Mouse (Mus musculus): ENCODE results near the gene Kcnh1. TPM values are rescaled to one million over a fixed set of nuclear protein-coding genes. Genes with fewer than 3 reads are reported as not detected.

Kcnh1 gene
- polyA plus RNA-seq, 1 experiment from 2014 or later = not detected

DNA sequence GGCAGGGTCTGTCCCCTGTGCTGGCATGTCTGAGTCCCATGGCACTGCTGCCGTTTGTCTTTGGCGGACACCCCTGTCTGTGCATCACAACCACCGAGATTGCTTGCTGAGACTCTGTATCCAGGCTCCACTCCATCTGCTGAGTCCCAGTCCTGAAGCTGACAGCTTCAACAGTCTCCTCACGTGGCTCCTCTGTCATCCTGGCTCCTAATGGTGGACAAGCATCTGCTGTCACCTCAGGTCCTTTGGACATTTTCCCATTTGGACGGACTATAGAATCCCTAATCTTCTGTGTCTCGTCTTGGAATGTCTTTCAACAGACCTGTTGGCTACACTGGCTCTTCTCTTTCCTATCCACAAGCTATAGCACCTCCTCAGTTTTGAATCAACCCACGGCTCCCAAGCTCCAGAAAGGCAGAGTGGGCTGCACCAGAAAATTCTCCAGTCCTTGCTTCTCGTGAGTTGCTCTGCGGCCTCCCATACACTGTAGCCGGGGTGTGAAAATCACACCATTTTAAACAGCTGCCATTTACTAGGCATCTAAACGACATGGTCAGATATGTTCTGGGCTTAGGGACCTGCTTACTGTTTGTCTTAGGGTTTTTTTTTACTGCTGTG is 104.8 kb downstream of the Kcnh1 start:
- TF ChIP-seq CTCF (IDR thresholded peaks at IDR 0.05; ENCODE audit: low read depth) = no peak
- TF ChIP-seq EP300 (IDR thresholded peaks at IDR 0.05; ENCODE audit: low read depth) = no peak
- DNase-seq (no peak), ATAC-seq (no peak)
- no peaks in the 10 kb centered on the region for H3K27me3 ChIP-seq (ENCODE audit: insufficient read depth, low read length)
- H3K4me2 ChIP-seq (ENCODE audit: low read depth, low read length) = no peak overlapping the region
- WGBS (ENCODE audit: insufficient replicate concordance) = 73% methylated on average over 11 of the region's 11 CpGs
- H3K9ac ChIP-seq (replicated peaks) = no peak overlapping the region
- H3K27ac ChIP-seq (ENCODE audit: low read depth) = no peak overlapping the region
- H3K36me3 ChIP-seq (replicated peaks; ENCODE audit: insufficient read depth, low read length) = no peaks in the 10 kb centered on the region
- no peak overlapping the region for H3K4me3 ChIP-seq (ENCODE audit: low read depth, low read length)
- H3K4me1 ChIP-seq (ENCODE audit: insufficient read depth) = no peaks in the 10 kb centered on the region
- H3K9me3 ChIP-seq (ENCODE audit: low read length) = no peaks in the 10 kb centered on the region

GRCm38 (mm10) chr1:192295902-192296301 is 105.3 kb downstream of the Kcnh1 start:
- no peak for TF ChIP-seq EP300 (IDR thresholded peaks at IDR 0.05; ENCODE audit: low read depth)
- no peak for TF ChIP-seq CTCF (IDR thresholded peaks at IDR 0.05; ENCODE audit: low read depth)
- H3K4me3 ChIP-seq (ENCODE audit: low read depth, low read length) = no peak overlapping the region
- no peaks in the 10 kb centered on the region for H3K4me1 ChIP-seq (ENCODE audit: insufficient read depth)
- no peaks in the 10 kb centered on the region for H3K27me3 ChIP-seq (ENCODE audit: insufficient read depth, low read length)
- ATAC-seq = no peak
- no peak for DNase-seq
- no peak overlapping the region for H3K4me2 ChIP-seq (ENCODE audit: low read depth, low read length)
- no peaks in the 10 kb centered on the region for H3K36me3 ChIP-seq (replicated peaks; ENCODE audit: insufficient read depth, low read length)
- H3K9ac ChIP-seq (replicated peaks) = no peak overlapping the region
- H3K27ac ChIP-seq (ENCODE audit: low read depth) = no peak overlapping the region
- H3K9me3 ChIP-seq (ENCODE audit: low read length) = no peaks in the 10 kb centered on the region

GRCm38 (mm10) chr1:192297481-192298128 is 107.0 kb downstream of the Kcnh1 start:
- Histone ChIP-seq H3K4me2 (ENCODE audit: low read depth, low read length) (no peak overlapping the region), H3K9ac (replicated peaks) (no peak overlapping the region), H3K4me1 (ENCODE audit: insufficient read depth) (no peaks in the 10 kb centered on the region), H3K27ac (ENCODE audit: low read depth) (no peak overlapping the region), H3K4me3 (ENCODE audit: low read depth, low read length) (no peak overlapping the region), H3K9me3 (ENCODE audit: low read length) (no peaks in the 10 kb centered on the region), H3K36me3 (replicated peaks; ENCODE audit: insufficient read depth, low read length) (no peaks in the 10 kb centered on the region), H3K27me3 (ENCODE audit: insufficient read depth, low read length) (no peaks in the 10 kb centered on the region)
- no peak for ATAC-seq
- no peak for DNase-seq
- TF ChIP-seq CTCF (IDR thresholded peaks at IDR 0.05; ENCODE audit: low read depth) = no peak
- no peak for TF ChIP-seq EP300 (IDR thresholded peaks at IDR 0.05; ENCODE audit: low read depth)
- 60% methylated on average over 5 of the region's 5 CpGs for WGBS (ENCODE audit: insufficient replicate concordance)

DNA sequence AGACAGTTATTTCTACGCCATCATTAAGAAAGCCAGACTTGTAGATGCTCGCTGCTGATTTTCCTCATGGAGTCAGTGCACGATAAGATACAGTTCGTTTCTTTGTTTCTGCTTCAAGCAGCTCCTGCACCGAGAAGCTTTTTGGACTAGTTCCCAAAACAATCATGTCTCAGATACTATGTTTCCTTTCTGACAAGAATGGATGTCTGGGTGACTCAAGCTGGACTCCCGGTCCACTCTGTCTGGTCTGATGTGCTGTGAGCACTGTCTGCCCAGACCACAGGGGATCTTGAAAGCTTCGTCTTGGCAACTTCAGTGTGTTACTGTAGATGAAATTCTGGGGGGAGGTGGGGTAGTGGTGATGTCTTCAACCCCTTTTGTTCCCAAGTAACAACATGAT is 109.8 kb downstream of the Kcnh1 start:
- TF ChIP-seq EP300 (IDR thresholded peaks at IDR 0.05; ENCODE audit: low read depth) (no peak), CTCF (IDR thresholded peaks at IDR 0.05; ENCODE audit: low read depth) (no peak)
- H3K9me3 ChIP-seq (ENCODE audit: low read length) = no peaks in the 10 kb centered on the region
- no peak overlapping the region for H3K4me2 ChIP-seq (ENCODE audit: low read depth, low read length)
- WGBS (ENCODE audit: insufficient replicate concordance) = 77% methylated on average over 7 of the region's 7 CpGs
- no peaks in the 10 kb centered on the region for H3K4me1 ChIP-seq (ENCODE audit: insufficient read depth)
- no peak overlapping the region for H3K4me3 ChIP-seq (ENCODE audit: low read depth, low read length)
- no peak for ATAC-seq
- H3K9ac ChIP-seq (replicated peaks) = no peak overlapping the region
- no peak for DNase-seq
- H3K27ac ChIP-seq (ENCODE audit: low read depth) = no peak overlapping the region
- H3K27me3 ChIP-seq (ENCODE audit: insufficient read depth, low read length) = no peaks in the 10 kb centered on the region
- H3K36me3 ChIP-seq (replicated peaks; ENCODE audit: insufficient read depth, low read length) = no peaks in the 10 kb centered on the region

DNA sequence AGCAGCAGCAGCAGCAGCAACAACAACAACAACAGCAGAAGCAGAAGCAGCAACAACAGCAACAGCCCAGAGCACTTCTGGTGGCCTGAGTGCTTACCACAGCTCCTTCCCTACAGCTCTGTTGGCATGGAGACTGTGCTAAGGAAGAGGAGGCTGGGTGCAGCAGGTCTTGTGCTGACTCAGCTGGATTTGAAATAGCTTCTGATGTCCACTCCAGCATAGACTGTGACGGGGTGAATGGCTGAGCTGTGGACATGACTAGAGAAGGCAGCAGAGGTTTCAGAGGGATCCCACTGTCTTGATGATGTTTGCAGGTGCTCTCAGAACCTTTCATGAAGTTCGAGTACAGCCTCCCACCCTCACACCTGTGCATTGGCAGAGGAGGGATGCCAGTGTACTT is 113.0 kb downstream of the Kcnh1 start:
- Histone ChIP-seq H3K4me2 (ENCODE audit: low read depth, low read length) (no peak overlapping the region), H3K27ac (ENCODE audit: low read depth) (no peak overlapping the region), H3K9ac (replicated peaks) (no peak overlapping the region), H3K36me3 (replicated peaks; ENCODE audit: insufficient read depth, low read length) (no peaks in the 10 kb centered on the region), H3K4me1 (ENCODE audit: insufficient read depth) (no peaks in the 10 kb centered on the region), H3K4me3 (ENCODE audit: low read depth, low read length) (no peak overlapping the region), H3K9me3 (ENCODE audit: low read length) (no peaks in the 10 kb centered on the region), H3K27me3 (ENCODE audit: insufficient read depth, low read length) (no peaks in the 10 kb centered on the region)
- 60% methylated on average over 2 of the region's 2 CpGs for WGBS (ENCODE audit: insufficient replicate concordance)
- TF ChIP-seq CTCF (IDR thresholded peaks at IDR 0.05; ENCODE audit: low read depth) = no peak
- TF ChIP-seq EP300 (IDR thresholded peaks at IDR 0.05; ENCODE audit: low read depth) = no peak
- ATAC-seq (no peak), DNase-seq (no peak)

DNA sequence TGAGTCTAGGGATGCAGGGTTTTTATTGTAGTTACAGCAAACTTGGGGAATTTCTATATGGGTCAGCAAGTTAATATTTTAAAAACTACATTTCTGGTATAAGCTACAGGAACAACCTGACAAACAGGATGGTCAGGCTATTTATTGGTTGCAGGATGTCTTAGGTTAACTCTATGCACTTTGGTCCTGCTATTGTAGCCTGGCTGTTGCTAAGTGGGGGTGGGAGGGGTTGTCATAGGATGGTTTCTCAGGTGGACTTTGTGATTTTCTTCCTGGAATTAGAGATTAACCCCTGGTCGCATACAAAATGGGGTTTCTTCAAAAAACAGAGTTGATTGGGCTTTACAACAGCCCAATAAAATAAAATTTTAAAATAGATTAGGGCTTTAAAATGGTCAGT is 114.6 kb downstream of the Kcnh1 start:
- DNase-seq (no peak), ATAC-seq (no peak)
- no peaks in the 10 kb centered on the region for H3K4me1 ChIP-seq (ENCODE audit: insufficient read depth)
- WGBS (ENCODE audit: insufficient replicate concordance) = 60% methylated on average over 1 of the region's 1 CpGs
- H3K27ac ChIP-seq (ENCODE audit: low read depth) = no peak overlapping the region
- H3K4me2 ChIP-seq (ENCODE audit: low read depth, low read length) = no peak overlapping the region
- no peaks in the 10 kb centered on the region for H3K27me3 ChIP-seq (ENCODE audit: insufficient read depth, low read length)
- TF ChIP-seq CTCF (IDR thresholded peaks at IDR 0.05; ENCODE audit: low read depth) = no peak
- TF ChIP-seq EP300 (IDR thresholded peaks at IDR 0.05; ENCODE audit: low read depth) = no peak
- H3K9me3 ChIP-seq (ENCODE audit: low read length) = no peaks in the 10 kb centered on the region
- H3K9ac ChIP-seq (replicated peaks) = no peak overlapping the region
- no peaks in the 10 kb centered on the region for H3K36me3 ChIP-seq (replicated peaks; ENCODE audit: insufficient read depth, low read length)
- no peak overlapping the region for H3K4me3 ChIP-seq (ENCODE audit: low read depth, low read length)

All from liver, postnatal 0 days (tissue).